Mouse (Mus musculus) colon, adult 2 months (tissue): Measurements from ENCODE around the gene Olfr750. TPM values are rescaled to one million over a fixed set of nuclear protein-coding genes. Genes with fewer than 3 reads are reported as not detected.

ENCODE experiments used
- polyA plus RNA-seq: library from polyadenylated mRNA; depleted of rRNA; stranded (reverse); fragments of >200 nt; gene quantifications from 2 replicates; pipeline ENCODE4 v1.2.3, GENCODE M21; 2012; rRNA removed

Gene Olfr750
- not detected in 2 replicates for polyA plus RNA-seq

GRCm38 (mm10) chr14:51074335-51074734 lies at the start of gene Olfr750:
TSS of gene Olfr750 (minus strand) at chr14:51074435.

GRCm38 (mm10) chr14:51113916-51114560 lies 39.8 kb upstream of the Olfr750 start, which contains the start of gene Eddm3b:
TSS of gene Eddm3b (plus strand) at chr14:51114426.

GRCm38 (mm10) chr14:51090921-51091900 lies 17.0 kb upstream of the Olfr750 start, which contains the start of the genes Rnase4 and Ang:
TSS of gene Rnase4 (plus strand) at chr14:51091077.
TSS of gene Ang (plus strand) at chr14:51091150.

GRCm38 (mm10) chr14:51057401-51057831 lies 16.8 kb downstream of the Olfr750 start, which contains the start of gene Rnase12:
TSS of gene Rnase12 (minus strand) at chr14:51057661.

GRCm38 (mm10) chr14:51050063-51050462 lies 24.2 kb downstream of the Olfr750 start, which contains the start of gene Rnase11:
TSS of gene Rnase11 (minus strand) at chr14:51050163.

GRCm38 (mm10) chr14:51041769-51042168 lies 32.5 kb downstream of the Olfr750 start, which contains the start of gene Rnase9:
TSS of gene Rnase9 (minus strand) at chr14:51041869.

Other genes starting within 250 kb of the Olfr750 start
- gene Tep1, start 203.9 kb downstream of the Olfr750 start, polyA plus RNA-seq: 89.0 and 100 TPM in 2 replicates
- 0.62 TPM in 2 replicates for gene Klhl33, start 176.9 kb downstream of the Olfr750 start, polyA plus RNA-seq
- 105 and 129 TPM in 2 replicates for gene Osgep, start 149.5 kb downstream of the Olfr750 start, polyA plus RNA-seq
- gene Apex1, start 149.5 kb downstream of the Olfr750 start, polyA plus RNA-seq: 15.1 and 17.7 TPM in 2 replicates
- gene Pip4p1, start 143.6 kb downstream of the Olfr750 start, polyA plus RNA-seq: 108 and 127 TPM in 2 replicates
- gene Pnp, start 143.4 kb downstream of the Olfr750 start, polyA plus RNA-seq: 31.4 and 31.9 TPM in 2 replicates
- gene Gm49342, start 129.9 kb downstream of the Olfr750 start, polyA plus RNA-seq: 8.0 and 8.9 TPM in 2 replicates
- gene Pnp2, start 118.4 kb downstream of the Olfr750 start, polyA plus RNA-seq: 6.9 and 7.1 TPM in 2 replicates
- gene Rnase10, start 66.7 kb downstream of the Olfr750 start, polyA plus RNA-seq: not detected in 2 replicates
- gene Rnase9, start 32.6 kb downstream of the Olfr750 start, polyA plus RNA-seq: not detected in 2 replicates
- not detected in 2 replicates for gene Rnase11, start 24.3 kb downstream of the Olfr750 start, polyA plus RNA-seq
- not detected in 2 replicates for gene Rnase12, start 16.8 kb downstream of the Olfr750 start, polyA plus RNA-seq
- 189 and 208 TPM in 2 replicates for gene Rnase4, start 16.6 kb upstream of the Olfr750 start, polyA plus RNA-seq
- gene Ang, start 16.7 kb upstream of the Olfr750 start, polyA plus RNA-seq: 36.2 and 45.6 TPM in 2 replicates
- gene Eddm3b, start 40.0 kb upstream of the Olfr750 start, polyA plus RNA-seq: not detected in 2 replicates
- 2.6 and 4.4 TPM in 2 replicates for gene Rnase6, start 49.5 kb upstream of the Olfr750 start, polyA plus RNA-seq
- gene Rnase1, start 72.3 kb upstream of the Olfr750 start, polyA plus RNA-seq: 0.93 and 816 TPM in 2 replicates
- gene Rnase2b, start 87.8 kb upstream of the Olfr750 start, polyA plus RNA-seq: 0.28 and 0.32 TPM in 2 replicates
- gene Ang2, start 124.7 kb upstream of the Olfr750 start, polyA plus RNA-seq: not detected in 2 replicates
- not detected in 2 replicates for gene Ear14, start 129.0 kb upstream of the Olfr750 start, polyA plus RNA-seq
- not detected in 2 replicates for gene Rnase2a, start 181.7 kb upstream of the Olfr750 start, polyA plus RNA-seq